Mouse (Mus musculus): Measurements from ENCODE around the gene Phf19. TPM values are rescaled to one million over a fixed set of nuclear protein-coding genes. Genes with fewer than 3 reads are reported as not detected.

Phf19 gene
- total and polyA plus RNA-seq, 3 experiments, result 16.8 to 25.4 (median 20.5) TPM

- TF ChIP-seq PAX5 (IDR thresholded peaks at IDR 0.05; ENCODE audit: low read length), result no peak
- TF ChIP-seq MAZ (IDR thresholded peaks at IDR 0.05; ENCODE audit: low read depth, low read length), result no peak
- no peak for TF ChIP-seq BHLHE40 (IDR thresholded peaks at IDR 0.05; ENCODE audit: low read depth, low read length)
- TF ChIP-seq EP300 (IDR thresholded peaks at IDR 0.05; ENCODE audit: low read length), result peak; percentile 82
- no peak for TF ChIP-seq RAD21 (IDR thresholded peaks at IDR 0.05; ENCODE audit: low read depth, low read length)
- TF ChIP-seq CHD2 (IDR thresholded peaks at IDR 0.05; ENCODE audit: low read length), result no peak
Measured at GRCm38 (mm10) chr2:34847702-34848101, 66.1 kb downstream of the Phf19 start (continued).

Other genes starting within 250 kb of the Phf19 start
- 47.0 and 54.6 TPM in 2 replicates for gene Gapvd1, start 158.8 kb downstream of the Phf19 start, total RNA-seq (2012; rRNA removed)
- 45.1 and 50.5 TPM in 2 replicates for gene Gapvd1, start 158.8 kb downstream of the Phf19 start, total RNA-seq (2014; rRNA removed)
- 63.1 and 71.3 TPM in 2 replicates for gene Gapvd1, start 158.8 kb downstream of the Phf19 start, polyA plus RNA-seq (2012; ENCODE audit: insufficient read length, low read depth)
- 866 and 1,326 TPM in 2 replicates for gene Hspa5, start 142.1 kb downstream of the Phf19 start, total RNA-seq (2012; rRNA removed)
- 1,168 and 1,315 TPM in 2 replicates for gene Hspa5, start 142.1 kb downstream of the Phf19 start, total RNA-seq (2014; rRNA removed)
- gene Hspa5, start 142.1 kb downstream of the Phf19 start, polyA plus RNA-seq (2012; ENCODE audit: insufficient read length, low read depth), result 791 and 827 TPM in 2 replicates
- 80.4 and 88.4 TPM in 2 replicates for gene Rabepk, start 114.1 kb downstream of the Phf19 start, total RNA-seq (2012; rRNA removed)
- gene Rabepk, start 114.1 kb downstream of the Phf19 start, total RNA-seq (2014; rRNA removed), result 61.2 and 68.8 TPM in 2 replicates
- gene Rabepk, start 114.1 kb downstream of the Phf19 start, polyA plus RNA-seq (2012; ENCODE audit: insufficient read length, low read depth), result 62.1 and 64.1 TPM in 2 replicates
- gene Fbxw2, start 87.7 kb downstream of the Phf19 start, total RNA-seq (2012; rRNA removed), result 36.7 and 42.9 TPM in 2 replicates
- gene Fbxw2, start 87.7 kb downstream of the Phf19 start, total RNA-seq (2014; rRNA removed), result 67.8 and 76.4 TPM in 2 replicates
- 61.2 and 62.4 TPM in 2 replicates for gene Fbxw2, start 87.7 kb downstream of the Phf19 start, polyA plus RNA-seq (2012; ENCODE audit: insufficient read length, low read depth)
- gene Gm34653, start 81.0 kb downstream of the Phf19 start, total RNA-seq (2012; rRNA removed), result not detected in 2 replicates
- not detected in 2 replicates for gene Gm34653, start 81.0 kb downstream of the Phf19 start, total RNA-seq (2014; rRNA removed)
- not detected in 2 replicates for gene Gm34653, start 81.0 kb downstream of the Phf19 start, polyA plus RNA-seq (2012; ENCODE audit: insufficient read length, low read depth)
- not detected in 2 replicates for gene Cutal, start 39.6 kb downstream of the Phf19 start, total RNA-seq (2012; rRNA removed)
- gene Cutal, start 39.6 kb downstream of the Phf19 start, total RNA-seq (2014; rRNA removed), result not detected in 2 replicates
- not detected in 2 replicates for gene Cutal, start 39.6 kb downstream of the Phf19 start, polyA plus RNA-seq (2012; ENCODE audit: insufficient read length, low read depth)
- gene Psmd5, start 39.1 kb downstream of the Phf19 start, total RNA-seq (2012; rRNA removed), result 27.9 and 43.8 TPM in 2 replicates
- gene Psmd5, start 39.1 kb downstream of the Phf19 start, total RNA-seq (2014; rRNA removed), result 81.2 and 120 TPM in 2 replicates
- gene Psmd5, start 39.1 kb downstream of the Phf19 start, polyA plus RNA-seq (2012; ENCODE audit: insufficient read length, low read depth), result 81.9 and 91.2 TPM in 2 replicates
- gene Traf1, start 47.7 kb upstream of the Phf19 start, total RNA-seq (2012; rRNA removed), result 99.2 and 151 TPM in 2 replicates
- 58.8 and 66.9 TPM in 2 replicates for gene Traf1, start 47.7 kb upstream of the Phf19 start, total RNA-seq (2014; rRNA removed)
- gene Traf1, start 47.7 kb upstream of the Phf19 start, polyA plus RNA-seq (2012; ENCODE audit: insufficient read length, low read depth), result 46.4 and 47.9 TPM in 2 replicates
- 0.92 and 1.2 TPM in 2 replicates for gene Hc, start 147.4 kb upstream of the Phf19 start, total RNA-seq (2012; rRNA removed)
- gene Hc, start 147.4 kb upstream of the Phf19 start, total RNA-seq (2014; rRNA removed), result 0.72 and 0.74 TPM in 2 replicates
- gene Hc, start 147.4 kb upstream of the Phf19 start, polyA plus RNA-seq (2012; ENCODE audit: insufficient read length, low read depth), result 0.91 and 1.1 TPM in 2 replicates
- 0.68 and 0.80 TPM in 2 replicates for gene AI182371, start 187.5 kb upstream of the Phf19 start, total RNA-seq (2012; rRNA removed)
- 0.31 and 0.56 TPM in 2 replicates for gene AI182371, start 187.5 kb upstream of the Phf19 start, total RNA-seq (2014; rRNA removed)
- 0.74 and 0.90 TPM in 2 replicates for gene AI182371, start 187.5 kb upstream of the Phf19 start, polyA plus RNA-seq (2012; ENCODE audit: insufficient read length, low read depth)
- 55.6 and 59.1 TPM in 2 replicates for gene Cntrl, start 195.5 kb upstream of the Phf19 start, total RNA-seq (2012; rRNA removed)
- 64.5 and 66.3 TPM in 2 replicates for gene Cntrl, start 195.5 kb upstream of the Phf19 start, total RNA-seq (2014; rRNA removed)
- gene Cntrl, start 195.5 kb upstream of the Phf19 start, polyA plus RNA-seq (2012; ENCODE audit: insufficient read length, low read depth), result 64.5 and 69.7 TPM in 2 replicates